In genomic region chr15:103339961-103340337, GRCm38 (mm10) we compare ENCODE assay signal across 8 mouse cellular contexts. TPM values are rescaled to one million over a fixed set of nuclear protein-coding genes. Genes with fewer than 3 reads are reported as not detected.
DNase-seq lines count a peak whose midpoint lies in the region; ATAC-seq and TF ChIP-seq lines count a peak whose summit lies in the region.

Zfp385a (minus strand) TSS chr15:103340093.

- H3K27me3 ChIP-seq in neural tube, embryonic 11.5 days (ENCODE audit: control insufficient read depth, insufficient read depth, low read length) = peaks cover 20% of the 10 kb centered on the region
- H3K27me3 ChIP-seq in heart, embryonic 10.5 days (ENCODE audit: insufficient read depth, poor library complexity, severe bottlenecking) = peaks cover 63% of the 10 kb centered on the region
- H3K27me3 ChIP-seq in kidney, postnatal 0 days (ENCODE audit: insufficient read depth, low read length) = peaks cover 19% of the 10 kb centered on the region
- peaks cover 4% of the 10 kb centered on the region; the same call in 1 of the 2 replicates for H3K27me3 ChIP-seq in liver, embryonic 11.5 days (replicated peaks; ENCODE audit: control insufficient read depth, insufficient read depth, low read length)
- H3K27me3 ChIP-seq in neural tube, embryonic 15.5 days (replicated peaks) = peaks cover 21% of the 10 kb centered on the region

- H3K9me3 ChIP-seq in neural tube, embryonic 11.5 days (ENCODE audit: control insufficient read depth, low read length) = no peaks in the 10 kb centered on the region
- H3K9me3 ChIP-seq in heart, embryonic 10.5 days = no peaks in the 10 kb centered on the region
- no peaks in the 10 kb centered on the region for H3K9me3 ChIP-seq in kidney, postnatal 0 days (replicated peaks; ENCODE audit: low read length)
- H3K9me3 ChIP-seq in liver, embryonic 11.5 days (ENCODE audit: control insufficient read depth, low read length) = no peaks in the 10 kb centered on the region
- H3K9me3 ChIP-seq in neural tube, embryonic 15.5 days (replicated peaks) = no peaks in the 10 kb centered on the region

- ATAC-seq in neural tube, embryonic 11.5 days (ENCODE audit: insufficient read depth, low FRiP score, low TSS enrichment) = peak; percentile 58; the same call in 1 of the 2 replicates
- 0 out of 2 replicates have a peak, but pooled peaks have one; percentile 14 for ATAC-seq in kidney, postnatal 0 days (replicated peaks; ENCODE audit: low FRiP score, low read depth)
- peak; percentile 65 for ATAC-seq in liver, embryonic 11.5 days (replicated peaks; ENCODE audit: low FRiP score)
- ATAC-seq in neural tube, embryonic 15.5 days (ENCODE audit: low FRiP score) = peak; percentile 78

- peak; percentile 31 for DNase-seq in neural tube, embryonic 11.5 days (ENCODE audit: low spot score)
- no peak for DNase-seq in neural tube, embryonic 10.5 days (ENCODE audit: extremely low spot score, low spot score)
- peak; percentile 44 for DNase-seq in c-Kit-positive CD71-positive TER-119-positive erythroid progenitor cells, embryonic 14.5 days (ENCODE audit: low spot score)
- no peak for DNase-seq in heart, embryonic 10.5 days (ENCODE audit: low spot score)
- no peak for DNase-seq in kidney, postnatal 0 days (ENCODE audit: low spot score)
- peak; percentile 71 for DNase-seq in liver, embryonic 11.5 days (ENCODE audit: low spot score)
- DNase-seq in thymus, postnatal 0 days (ENCODE audit: low spot score) = peak; percentile 88

- H3K4me2 ChIP-seq in neural tube, embryonic 11.5 days (ENCODE audit: low read depth) = peak within 1 kb of the TSS; percentile 94
- peak within 1 kb of the TSS; percentile 91 for H3K4me2 ChIP-seq in kidney, postnatal 0 days (ENCODE audit: low read length)
- H3K4me2 ChIP-seq in liver, embryonic 11.5 days = peak within 1 kb of the TSS; percentile 90
- peak within 1 kb of the TSS; percentile 74 for H3K4me2 ChIP-seq in neural tube, embryonic 15.5 days

- under 1% methylated on average over 26 of the region's 26 CpGs for WGBS in neural tube, embryonic 11.5 days
- WGBS in heart, embryonic 10.5 days = under 1% methylated on average over 26 of the region's 26 CpGs
- 1% methylated on average over 25 of the region's 26 CpGs for WGBS in kidney, postnatal 0 days
- 0% methylated on average over 25 of the region's 26 CpGs for WGBS in liver, embryonic 11.5 days
- WGBS in neural tube, embryonic 15.5 days = 2% methylated on average over 25 of the region's 26 CpGs

- peak within 1 kb of the TSS; percentile 53 for H3K4me3 ChIP-seq in neural tube, embryonic 11.5 days (ENCODE audit: low read depth, low read length)
- H3K4me3 ChIP-seq in heart, embryonic 10.5 days = peak within 1 kb of the TSS; percentile 68
- H3K4me3 ChIP-seq in kidney, postnatal 0 days (replicated peaks; ENCODE audit: low read depth, low read length) = peak within 1 kb of the TSS; percentile 57
- H3K4me3 ChIP-seq in liver, embryonic 11.5 days (ENCODE audit: low read depth, low read length) = peak within 1 kb of the TSS; percentile 66
- peak within 1 kb of the TSS; percentile 56 for H3K4me3 ChIP-seq in neural tube, embryonic 15.5 days (replicated peaks)

- H3K27ac ChIP-seq in neural tube, embryonic 11.5 days (ENCODE audit: low read depth, low read length) = no peak within 1 kb of the TSS
- H3K27ac ChIP-seq in heart, embryonic 10.5 days = peak within 1 kb of the TSS; percentile 24
- H3K27ac ChIP-seq in kidney, postnatal 0 days = no peak within 1 kb of the TSS
- H3K27ac ChIP-seq in liver, embryonic 11.5 days (ENCODE audit: low read depth, low read length) = peak within 1 kb of the TSS; percentile 66
- no peak within 1 kb of the TSS for H3K27ac ChIP-seq in neural tube, embryonic 15.5 days (replicated peaks)

- H3K36me3 ChIP-seq in neural tube, embryonic 11.5 days (ENCODE audit: control insufficient read depth, insufficient read depth, low read length) = peaks cover 2% of the 10 kb centered on the region; the same call in 1 of the 2 replicates
- peaks cover 17% of the 10 kb centered on the region for H3K36me3 ChIP-seq in heart, embryonic 10.5 days
- peaks cover 10% of the 10 kb centered on the region; the same call in 1 of the 2 replicates for H3K36me3 ChIP-seq in kidney, postnatal 0 days (ENCODE audit: insufficient read depth, low read length)
- peaks cover 9% of the 10 kb centered on the region for H3K36me3 ChIP-seq in liver, embryonic 11.5 days (ENCODE audit: control insufficient read depth, insufficient read depth, low read length)
- no peaks in the 10 kb centered on the region for H3K36me3 ChIP-seq in neural tube, embryonic 15.5 days

- H3K9ac ChIP-seq in neural tube, embryonic 11.5 days (ENCODE audit: low read length) = peak within 1 kb of the TSS; percentile 55
- H3K9ac ChIP-seq in kidney, postnatal 0 days (ENCODE audit: low read depth, low read length) = peak within 1 kb of the TSS; percentile 41
- H3K9ac ChIP-seq in liver, embryonic 11.5 days (ENCODE audit: low read depth, low read length) = peak within 1 kb of the TSS; percentile 58
- peak within 1 kb of the TSS; percentile 59 for H3K9ac ChIP-seq in neural tube, embryonic 15.5 days (replicated peaks)

- peaks cover 18% of the 10 kb centered on the region for H3K4me1 ChIP-seq in neural tube, embryonic 11.5 days (ENCODE audit: control insufficient read depth, insufficient read depth, low read length)
- peaks cover 39% of the 10 kb centered on the region for H3K4me1 ChIP-seq in heart, embryonic 10.5 days
- H3K4me1 ChIP-seq in kidney, postnatal 0 days (replicated peaks; ENCODE audit: insufficient read depth, low read length) = 0 out of 2 replicates have a peak, but pooled peaks cover 9% of the 10 kb centered on the region
- H3K4me1 ChIP-seq in liver, embryonic 11.5 days (replicated peaks; ENCODE audit: control insufficient read depth, insufficient read depth, low read length) = peaks cover 42% of the 10 kb centered on the region
- H3K4me1 ChIP-seq in neural tube, embryonic 15.5 days = peaks cover 46% of the 10 kb centered on the region

- TF ChIP-seq CTCF in kidney, postnatal 0 days (IDR thresholded peaks at IDR 0.05; ENCODE audit: low read depth) = peak; percentile 16; the same call in 1 of the 2 replicates

RNA-seq across cellular contexts. Expression of gene Zfp385a, which starts in this region (rescaled TPM):
- polyA plus RNA-seq in neural tube, embryonic 11.5 days (2014; fragmentation: Nextera tagmentation; extraction: Ambion mirVana) = 26.1 and 27.5 TPM in 2 replicates
- 8.9 and 15.8 TPM in 2 replicates for polyA plus RNA-seq in heart, embryonic 10.5 days (2016; fragmentation: Nextera tagmentation; extraction: Ambion mirVana)
- 11.3 and 11.8 TPM in 2 replicates for polyA plus RNA-seq in kidney, postnatal 0 days (2015; fragmentation: Nextera tagmentation; extraction: Ambion mirVana)
- polyA plus RNA-seq in liver, embryonic 11.5 days (2014; fragmentation: Nextera tagmentation; extraction: Ambion mirVana) = 23.2 and 24.8 TPM in 2 replicates
- 18.6 and 19.9 TPM in 2 replicates for polyA plus RNA-seq in neural tube, embryonic 15.5 days (2015; fragmentation: Nextera tagmentation; extraction: Ambion mirVana)
- polyA plus RNA-seq in thymus, postnatal 0 days (2015; fragmentation: Nextera tagmentation; extraction: Ambion mirVana) = 5.0 and 6.0 TPM in 2 replicates

Comparison
In these comparisons a context has a peak if more than half of its experiments do, and no peak if none do; other contexts are left out.
1. DNase-seq: peak in neural tube, embryonic 11.5 days (single experiment), c-Kit-positive CD71-positive TER-119-positive erythroid progenitor cells, embryonic 14.5 days (single experiment), liver, embryonic 11.5 days (single experiment) and thymus, postnatal 0 days (single experiment); none in neural tube, embryonic 10.5 days (single experiment), heart, embryonic 10.5 days (single experiment) and kidney, postnatal 0 days (single experiment).
2. ATAC-seq: peak in every context shown above with its lines; median percentile 78 in neural tube, embryonic 15.5 days; 65 in liver, embryonic 11.5 days; 58 in neural tube, embryonic 11.5 days; 14 in kidney, postnatal 0 days.
3. H3K27ac ChIP-seq: peak in heart, embryonic 10.5 days (single experiment) and liver, embryonic 11.5 days (single experiment); none in neural tube, embryonic 11.5 days (single experiment), kidney, postnatal 0 days (single experiment) and neural tube, embryonic 15.5 days (single experiment).
4. Peak in every context shown above with its lines, with median percentiles within 50 percentile points of each other: H3K4me2 ChIP-seq, H3K4me3 ChIP-seq and H3K9ac ChIP-seq.